Mouse (Mus musculus) Patski (cell line): Measurements from ENCODE around the gene Olfml2a. TPM values are rescaled to one million over a fixed set of nuclear protein-coding genes. Genes with fewer than 3 reads are reported as not detected.

Source experiments
- ATAC-seq: fragments of 100-300 bp; one replicate; pipeline ENCODE4 v1.8.0; 2021
- CTCF ChIA-PET: fragments of 350-600 bp; sonication (Branson Sonifier 250); formaldehyde crosslinking; loops from one replicate; lab custom pipeline; 2022; ENCODE audit warnings: inconsistent platforms; lab: Charles Lee
- POLR2A ChIA-PET: fragments of 350-600 bp; sonication (Branson Sonifier 250); formaldehyde crosslinking; loops from one replicate; lab custom pipeline; 2022; ENCODE audit warnings: antibody characterized with exemption, inconsistent platforms; lab: Charles Lee
- DNase-seq: peaks from one replicate; pipeline ENCODE4 v3.0.0-alpha.2; 2011; ENCODE audit warnings: low read depth, low spot score
- H3K27me3 ChIP-seq: fragments of 371-371 bp; one replicate; pipeline ENCODE4 v1.5.1; 2021
- CTCF ChIP-seq: fragments of 100-300 bp; IDR thresholded peaks from one replicate; pipeline ENCODE4 v1.5.1; 2021
- in situ Hi-C: fragments of 300-500 bp; cut with MboI; formaldehyde crosslinking; loops from 3 replicates; pipeline ENCODE4 v1.11.1; 2018; ENCODE audit warnings: low pct_unique_long_range_greater_than_20kb, mixed read lengths
- polyA plus RNA-seq: library from polyadenylated mRNA; unstranded; gene quantifications from one replicate; pipeline ENCODE4 v1.2.3, GENCODE M21; 2021

The Olfml2a gene
- polyA plus RNA-seq, 1 experiment from 2014 or later = 0.01 TPM

DNA sequence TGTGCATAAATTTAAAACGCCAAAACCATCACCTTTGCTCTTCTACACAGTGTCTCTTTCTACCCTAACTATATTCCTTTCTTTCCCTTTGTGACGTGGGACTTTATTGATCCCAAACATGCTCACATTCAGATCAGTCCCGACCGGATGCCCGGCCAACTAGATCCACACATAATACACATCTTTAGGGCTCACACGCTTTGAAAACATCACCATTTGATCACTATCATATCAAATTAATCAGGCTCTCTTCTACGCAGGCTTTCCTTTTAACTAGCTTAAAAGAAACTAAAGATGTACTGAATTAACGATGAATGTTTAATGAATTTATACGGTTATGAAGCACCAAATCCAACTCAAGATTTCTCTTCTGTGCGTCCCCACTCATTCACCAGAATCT, 7.2 kb upstream of the Olfml2a start:
- ChIA-PET CTCF (interaction anchor here (1.1 to 1.4 kb wide), 2 partner anchors 10 to 34 kb away, joined by 3 to 4 read pairs; no protein-coding TSS in a partner anchor), POLR2A (interaction anchor here (0.7 to 0.8 kb wide), 2 partner anchors 13 to 181 kb away, joined by 3 to 4 read pairs; no protein-coding TSS in a partner anchor)
- in situ Hi-C loops = no loop called here
- H3K27me3 ChIP-seq = no peaks in the 10 kb centered on the region
- TF ChIP-seq CTCF = no peak
- no peak for DNase-seq
- ATAC-seq = no peak

DNA sequence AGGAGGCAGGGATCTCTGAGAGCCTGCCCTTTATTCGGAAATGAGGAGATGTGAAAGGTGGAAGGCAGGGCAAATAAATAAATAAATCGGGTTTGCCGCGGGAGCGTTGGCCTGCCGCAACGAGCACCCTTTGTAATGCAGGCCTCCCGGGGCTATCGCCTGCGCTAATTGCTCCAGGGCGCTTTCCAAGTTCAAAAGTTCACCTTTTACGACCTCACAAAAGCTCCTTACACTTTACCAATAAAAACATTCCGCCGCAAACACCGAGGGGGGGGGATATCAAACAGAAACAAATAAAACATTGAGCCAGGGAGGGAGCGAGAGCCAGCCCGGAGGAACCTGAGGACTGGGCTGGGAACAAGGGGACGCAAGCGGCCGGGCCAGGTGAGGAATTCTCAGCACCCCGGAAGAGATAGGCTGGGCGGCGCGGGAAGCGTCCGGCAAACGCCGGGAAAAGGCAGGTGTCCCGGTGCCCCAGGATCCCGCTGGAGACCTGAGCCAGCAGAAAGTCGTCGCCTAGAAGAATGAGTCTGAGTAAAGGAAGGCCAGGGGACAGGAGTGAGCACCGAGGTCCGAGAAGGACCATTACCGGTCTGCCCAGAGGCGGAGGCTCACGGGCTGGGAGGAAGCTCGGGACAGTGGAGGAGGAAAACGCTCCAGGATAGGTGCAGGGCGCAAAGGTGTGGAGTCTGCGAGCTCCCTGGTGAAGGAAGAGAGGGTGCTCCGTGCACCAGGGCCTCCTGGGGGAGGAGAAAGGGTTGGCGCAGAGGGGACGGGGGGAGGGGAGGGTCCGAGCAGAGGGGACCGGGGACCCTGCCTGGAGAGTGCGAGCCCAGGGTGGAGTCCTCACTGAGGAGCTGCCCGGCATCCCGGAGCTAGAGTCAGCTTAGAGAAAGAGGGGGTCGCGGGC, 6.4 kb upstream of the Olfml2a start:
- CTCF ChIA-PET = interaction anchor here (1.1 to 1.2 kb wide), 2 partner anchors 35 to 73 kb away, joined by 4 to 8 read pairs; no protein-coding TSS in a partner anchor

DNA sequence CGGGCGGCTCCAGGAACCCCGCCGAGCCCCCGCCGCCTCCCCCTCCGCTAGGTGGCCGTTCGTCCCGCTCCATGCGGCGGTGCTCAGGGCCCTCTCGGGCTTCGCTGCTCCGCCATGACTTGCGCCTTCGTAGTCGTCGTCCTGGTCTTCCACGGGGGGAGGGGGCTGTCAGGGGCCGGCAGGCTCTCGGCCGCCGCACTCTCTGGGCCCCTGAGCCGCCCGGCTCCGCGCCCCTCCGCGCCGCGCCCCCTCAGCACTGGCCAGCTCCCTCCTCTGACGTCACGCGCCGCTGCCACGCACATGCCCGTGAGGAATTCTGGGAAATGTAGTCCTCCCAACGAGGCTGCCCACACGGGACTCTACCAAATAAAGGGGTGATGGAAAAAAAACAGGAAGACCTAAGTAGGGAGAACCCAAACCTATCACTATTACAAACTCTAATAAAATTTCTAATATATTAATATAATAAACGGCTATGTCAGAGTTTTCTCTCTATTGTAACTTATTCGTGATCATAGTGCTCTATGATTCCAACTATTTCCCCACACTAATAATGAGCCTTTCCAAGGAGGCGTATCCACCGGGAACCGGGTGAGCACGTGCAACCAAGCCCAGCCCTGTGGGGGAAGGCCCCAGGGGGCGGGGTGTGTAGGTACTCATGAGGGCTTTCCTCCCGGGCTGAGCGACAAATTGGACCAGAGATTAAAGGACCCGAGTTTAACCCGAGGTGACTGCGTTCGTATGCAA, 5.5 kb upstream of the Olfml2a start:
- H3K27me3 ChIP-seq = no peaks in the 10 kb centered on the region
- CTCF ChIA-PET = interaction anchor here (1.2 kb wide), 1 partner anchor 72 kb away, joined by 8 read pairs; no protein-coding TSS in a partner anchor
- ATAC-seq (peak; percentile 89), DNase-seq (peak; percentile 83)
- in situ Hi-C loops = loop anchor here (5.0 kb wide), 1 partner anchor 71 kb away; the partner anchor contains the start of gene Wdr38
- POLR2A ChIA-PET = no interaction called here
- peak; percentile 63 for TF ChIP-seq CTCF

More for the DNA sequence above, 6.4 kb upstream of the Olfml2a start:
- TF ChIP-seq CTCF = no peak
- no peaks in the 10 kb centered on the region for H3K27me3 ChIP-seq
- DNase-seq (no peak), ATAC-seq (peak; percentile 26)
- POLR2A ChIA-PET = interaction anchor here (0.7 to 0.8 kb wide), 2 partner anchors 14 to 182 kb away, joined by 3 to 4 read pairs; no protein-coding TSS in a partner anchor
- in situ Hi-C loops = loop anchor here (5.0 kb wide), 1 partner anchor 72 kb away; the partner anchor contains the start of gene Wdr38

DNA sequence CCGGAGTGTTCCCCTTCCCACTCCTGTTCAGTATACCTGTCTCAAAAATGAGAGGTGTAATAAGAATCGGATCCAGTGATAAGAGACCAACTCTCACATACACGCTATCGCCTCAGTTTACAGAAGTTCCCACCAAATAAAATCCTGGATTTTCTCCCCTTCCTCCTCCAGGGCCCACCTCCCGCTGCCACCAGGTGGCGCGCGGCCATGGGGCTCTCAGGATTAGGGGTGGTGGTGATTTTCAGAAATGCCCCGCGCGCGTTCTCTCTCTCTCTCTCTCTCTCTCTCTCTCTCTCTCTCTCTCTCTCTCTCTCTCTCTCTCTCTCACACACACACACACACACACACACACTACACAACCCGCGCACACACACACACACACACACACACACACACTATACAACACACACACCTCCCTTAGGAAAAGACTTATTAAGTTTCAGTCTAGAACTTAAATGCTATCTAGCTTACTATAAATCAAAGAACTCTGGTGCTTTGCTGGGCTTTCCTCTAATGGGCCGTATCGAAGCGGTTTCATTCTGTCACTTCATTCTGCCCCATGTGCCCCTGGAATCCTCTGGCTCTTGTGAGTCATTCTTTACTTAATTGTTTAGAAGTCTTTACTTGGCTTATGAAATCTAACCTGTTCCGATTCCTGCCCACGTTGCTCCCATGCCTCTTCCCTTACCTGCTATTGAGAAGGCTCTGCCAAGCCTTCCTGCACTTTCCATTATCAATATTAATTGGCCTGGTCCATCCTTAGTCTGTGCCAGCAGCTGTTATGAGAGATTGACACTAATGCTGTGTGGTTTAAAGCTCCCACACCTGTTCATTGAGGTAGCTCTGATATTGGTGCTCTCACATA, 4.4 kb upstream of the Olfml2a start, which contains the start of gene Nr6a1:
TSS of gene Nr6a1 (minus strand) at position 574 of the 865 bp plus-strand sequence.
- ChIA-PET POLR2A (interaction anchor here (1.6 kb wide), 1 partner anchor 73 kb away, joined by 4 read pairs; no protein-coding TSS in a partner anchor), CTCF (interaction anchor here (0.9 to 2.9 kb wide), 4 partner anchors 11 to 77 kb away, joined by 3 to 13 read pairs (median 4); partner anchors contain the start of gene Arpc5l)
- in situ Hi-C loops = loop anchor here (5.0 kb wide), 1 partner anchor 70 kb away; the partner anchor contains the start of gene Wdr38
- ATAC-seq = peak; percentile 40
- TF ChIP-seq CTCF = peak; percentile 93
- H3K27me3 ChIP-seq = no peaks in the 10 kb centered on the region
- DNase-seq = no peak

DNA sequence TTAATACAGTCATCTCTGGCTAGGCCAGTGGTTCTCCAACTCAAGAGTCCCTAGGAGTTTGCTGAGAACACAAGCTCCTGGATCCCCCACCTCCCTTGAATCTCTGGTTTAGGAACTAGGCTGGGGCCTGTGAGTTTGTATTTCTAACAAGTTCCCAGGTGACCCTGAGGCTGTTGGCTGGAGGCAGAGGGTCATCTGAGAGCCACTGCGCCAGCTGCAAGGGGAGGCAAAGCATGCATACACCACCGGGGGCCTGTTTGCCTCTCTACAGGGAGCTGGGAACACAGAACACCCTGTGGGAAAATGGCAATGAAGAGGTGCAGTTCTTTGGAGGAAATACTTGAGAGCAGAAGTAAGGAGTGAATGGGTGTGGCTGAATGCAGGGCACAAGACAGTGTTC, 1.5 kb upstream of the Olfml2a start:
- H3K27me3 ChIP-seq = no peaks in the 10 kb centered on the region
- in situ Hi-C loops = no loop called here
- ATAC-seq = no peak
- ChIA-PET POLR2A (no interaction called here), CTCF (interaction anchor here (1.5 to 2.9 kb wide), 2 partner anchors 68 kb away, joined by 4 to 13 read pairs; no protein-coding TSS in a partner anchor)
- no peak for DNase-seq
- TF ChIP-seq CTCF = no peak

DNA sequence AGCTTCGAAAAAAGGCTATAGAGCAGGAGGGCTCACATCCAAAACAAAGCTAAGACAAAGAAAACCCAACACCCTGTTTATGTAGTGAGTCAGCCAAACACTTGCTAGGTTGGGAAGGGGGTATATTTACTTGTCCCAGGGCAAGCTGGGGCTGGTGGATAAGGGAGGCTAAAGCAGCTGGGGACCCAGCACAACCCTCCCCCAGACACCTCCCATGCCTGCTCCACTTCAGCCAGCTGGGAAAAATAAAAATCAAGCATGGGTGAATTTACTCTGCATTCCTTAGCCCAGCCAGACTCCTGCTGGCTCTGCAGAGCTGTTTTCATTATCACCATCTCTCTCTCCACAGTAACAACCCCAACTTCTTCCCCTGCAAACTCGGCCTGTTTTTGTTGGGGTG, 2.2 kb downstream of the Olfml2a start:
- in situ Hi-C loops = no loop called here
- DNase-seq (no peak), ATAC-seq (peak; percentile 68)
- ChIA-PET POLR2A (interaction anchor here (0.6 kb wide), 1 partner anchor 251 kb away, joined by 3 read pairs; no protein-coding TSS in a partner anchor), CTCF (no interaction called here)
- no peaks in the 10 kb centered on the region for H3K27me3 ChIP-seq
- TF ChIP-seq CTCF = no peak

DNA sequence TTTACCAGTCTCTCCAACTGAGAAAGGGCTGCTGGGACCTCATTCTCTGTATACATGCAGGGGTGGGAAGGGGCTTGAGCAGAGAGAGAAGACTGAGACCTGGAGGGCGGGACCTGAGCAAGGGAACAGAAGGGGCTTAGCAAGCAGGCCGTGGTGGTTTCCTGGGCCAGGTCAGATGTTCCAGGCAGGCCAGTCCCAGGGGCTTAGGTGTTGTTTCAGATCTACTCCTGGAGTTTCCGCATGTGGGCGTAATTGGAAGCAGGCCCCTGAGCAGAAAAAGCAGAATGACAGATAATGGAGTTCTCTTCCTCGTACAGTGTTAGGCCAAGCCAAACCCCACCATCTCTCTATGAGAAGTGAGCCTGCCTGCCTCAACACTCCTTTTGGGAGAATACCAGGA, 3.2 kb downstream of the Olfml2a start:
- H3K27me3 ChIP-seq = no peaks in the 10 kb centered on the region
- ATAC-seq (no peak), DNase-seq (no peak)
- POLR2A ChIA-PET = no interaction called here
- in situ Hi-C loops = no loop called here
- CTCF ChIA-PET = no interaction called here
- TF ChIP-seq CTCF = no peak

DNA sequence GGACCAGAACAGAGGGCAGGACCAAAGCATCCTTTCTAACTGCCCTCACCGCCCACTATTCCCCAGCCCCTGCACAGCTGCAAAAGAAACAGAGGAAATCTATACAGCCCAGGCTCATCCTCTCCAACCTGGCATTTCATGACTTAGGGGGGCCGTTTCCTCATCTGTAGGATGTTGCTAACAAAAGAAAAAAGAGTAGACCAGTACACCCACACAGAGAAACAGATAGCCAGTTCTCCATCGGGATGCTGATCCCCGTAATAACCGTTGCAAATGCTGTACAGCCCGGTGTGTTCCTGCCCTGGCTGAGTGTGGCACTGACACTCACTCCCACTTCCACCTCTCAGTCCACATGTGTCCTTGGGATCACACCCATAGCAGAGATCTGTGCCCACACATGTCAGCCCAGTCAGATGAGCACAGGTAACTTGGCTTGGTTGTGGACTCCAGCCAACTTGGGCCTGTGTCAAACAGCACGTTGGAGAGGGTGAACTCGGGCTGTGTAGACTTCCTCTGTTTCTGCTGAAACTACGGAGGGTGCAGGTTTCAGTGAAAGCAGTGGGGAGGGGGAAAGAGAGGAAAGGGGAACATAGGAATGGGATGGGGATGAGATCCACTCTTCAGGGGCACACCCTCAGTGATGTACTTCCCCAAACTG, 5.1 kb downstream of the Olfml2a start:
- DNase-seq (no peak), ATAC-seq (no peak)
- H3K27me3 ChIP-seq = no peaks in the 10 kb centered on the region
- ChIA-PET POLR2A (no interaction called here), CTCF (interaction anchor here (0.9 to 1.0 kb wide), 2 partner anchors 15 to 62 kb away, joined by 3 read pairs; no protein-coding TSS in a partner anchor)
- in situ Hi-C loops = no loop called here
- TF ChIP-seq CTCF = no peak

DNA sequence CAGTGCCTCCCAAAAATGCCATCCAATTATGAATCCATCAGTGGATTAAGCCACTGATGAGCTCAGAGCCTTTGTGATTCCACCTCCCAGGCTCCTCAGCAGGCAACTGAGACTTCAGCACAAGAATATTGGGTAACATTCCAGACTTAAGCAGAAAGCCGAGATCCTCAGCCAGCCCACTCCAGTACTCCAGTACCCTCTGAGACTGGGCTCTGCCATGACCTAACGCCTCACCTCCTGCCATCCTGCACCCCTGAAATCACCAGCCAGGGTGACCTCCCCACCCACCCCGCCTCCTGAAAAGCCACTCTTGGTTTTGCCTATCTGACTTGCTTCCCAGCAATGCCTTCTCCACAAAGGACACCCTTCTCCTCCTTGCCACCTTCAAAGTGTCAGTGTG, 5.6 kb downstream of the Olfml2a start:
- DNase-seq = no peak
- TF ChIP-seq CTCF = no peak
- ChIA-PET CTCF (no interaction called here), POLR2A (no interaction called here)
- in situ Hi-C loops = no loop called here
- H3K27me3 ChIP-seq = no peaks in the 10 kb centered on the region
- no peak for ATAC-seq
